Mouse (Mus musculus) right cerebral cortex, adult 18-20 months (tissue): ENCODE results near the gene Ubac2.

Source experiments
- DNase-seq: peaks from one replicate; pipeline ENCODE4 v3.0.0; 2022; ENCODE audit warnings: mixed read lengths

The Ubac2 gene

GRCm38 (mm10) chr14:121954608-121955007, 76.2 kb downstream of the Ubac2 start:
- DNase-seq, result no peak

- no peak for DNase-seq
Observed at GRCm38 (mm10) chr14:121955176-121955795, 76.9 kb downstream of the Ubac2 start.

GRCm38 (mm10) chr14:121956291-121956690, 77.9 kb downstream of the Ubac2 start:
- no peak for DNase-seq

- DNase-seq, result no peak
Observed at GRCm38 (mm10) chr14:121957176-121957871, 78.9 kb downstream of the Ubac2 start.

DNA sequence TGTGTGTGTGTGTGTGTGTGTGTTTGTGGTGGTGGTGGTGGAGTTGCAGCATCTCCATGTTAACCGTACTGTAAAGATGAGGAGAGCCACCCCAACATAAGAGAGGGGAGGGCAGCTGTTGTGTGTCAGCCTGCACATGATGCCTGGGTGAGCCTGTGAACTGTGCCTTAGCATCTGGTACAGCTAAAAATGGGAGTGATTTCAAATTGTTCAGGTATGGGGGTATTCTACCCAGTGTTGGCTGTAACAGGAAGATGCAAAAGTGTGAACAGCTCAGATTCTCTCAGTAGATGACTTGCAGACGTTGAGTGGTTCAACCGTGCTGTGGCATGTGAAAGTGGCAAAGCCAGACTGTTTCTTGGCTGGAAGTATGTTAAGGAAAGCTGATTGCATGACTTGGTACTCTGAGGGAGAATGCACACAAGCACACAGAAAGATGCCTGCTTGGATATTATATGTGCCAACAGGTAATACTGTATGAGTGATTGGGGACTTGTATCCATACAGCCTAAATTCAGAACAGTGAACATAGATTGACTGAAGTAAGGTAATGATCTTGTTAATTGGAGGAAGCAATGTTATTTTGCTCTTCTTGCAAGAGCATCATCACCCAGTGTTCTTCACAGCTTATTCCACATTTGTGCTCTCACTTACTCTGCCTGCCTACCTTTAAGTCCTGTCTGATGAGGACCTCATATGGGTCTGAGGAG, 79.8 kb downstream of the Ubac2 start:
- no peak for DNase-seq

DNA sequence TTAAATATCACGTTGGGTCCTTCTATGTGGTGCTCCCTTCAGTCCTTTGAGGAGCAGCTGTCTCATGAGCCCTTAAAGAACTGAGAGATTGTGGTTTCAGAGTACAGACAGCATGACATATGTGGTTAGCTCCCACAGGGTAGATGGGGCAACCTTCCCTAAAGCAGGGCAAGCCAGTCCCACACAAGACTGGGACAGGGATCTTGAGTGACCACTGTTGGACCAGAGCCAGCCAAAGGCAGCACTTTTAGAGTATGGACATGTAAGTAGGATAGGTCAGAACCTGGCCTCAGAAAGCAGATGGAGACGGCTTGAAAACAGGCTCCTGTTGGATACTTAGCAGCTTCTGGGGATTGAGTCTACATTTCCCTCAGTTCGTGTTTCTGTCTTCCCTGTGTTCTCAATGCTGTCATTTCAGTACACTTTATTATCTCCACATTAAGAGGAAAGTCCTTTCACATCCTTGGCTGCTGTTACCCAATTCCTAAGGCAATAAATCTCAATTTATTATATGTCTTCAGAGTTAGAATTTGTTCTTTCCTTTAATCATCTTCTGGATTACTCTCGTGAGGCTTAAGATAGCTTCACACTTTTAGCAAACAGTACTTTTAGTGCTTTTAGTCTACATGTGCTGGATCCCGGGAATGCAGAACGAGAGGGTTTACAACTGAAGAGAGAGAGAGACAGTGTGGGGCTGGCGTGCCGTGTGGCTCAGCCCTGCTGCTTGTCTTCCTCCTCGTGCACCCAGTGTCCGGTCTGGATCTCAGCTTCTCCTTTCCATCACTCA, 80.5 kb downstream of the Ubac2 start:
- DNase-seq, result no peak

DNA sequence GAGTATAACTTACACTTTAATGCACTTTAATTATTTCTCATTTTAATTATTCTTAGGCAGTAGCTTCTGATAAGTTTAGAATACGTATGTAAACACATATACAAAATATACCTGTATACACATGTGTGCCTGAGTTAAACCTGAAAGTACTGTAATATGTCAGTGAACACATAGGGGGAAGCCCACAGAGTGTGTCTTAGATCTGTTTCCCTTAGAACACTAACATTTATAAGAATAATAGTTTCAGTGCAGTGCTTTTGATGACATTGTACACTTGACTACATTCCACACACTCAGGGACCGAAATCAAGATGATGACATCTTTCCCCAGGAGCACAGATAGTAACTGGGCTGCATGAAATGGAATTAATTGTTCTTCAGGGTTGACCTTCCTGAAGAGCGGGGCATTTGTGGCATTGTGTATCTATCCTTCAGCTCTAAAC, 81.1 kb downstream of the Ubac2 start:
- no peak for DNase-seq

- DNase-seq, result no peak
Observed at GRCm38 (mm10) chr14:121960031-121960430, 81.6 kb downstream of the Ubac2 start.

DNA sequence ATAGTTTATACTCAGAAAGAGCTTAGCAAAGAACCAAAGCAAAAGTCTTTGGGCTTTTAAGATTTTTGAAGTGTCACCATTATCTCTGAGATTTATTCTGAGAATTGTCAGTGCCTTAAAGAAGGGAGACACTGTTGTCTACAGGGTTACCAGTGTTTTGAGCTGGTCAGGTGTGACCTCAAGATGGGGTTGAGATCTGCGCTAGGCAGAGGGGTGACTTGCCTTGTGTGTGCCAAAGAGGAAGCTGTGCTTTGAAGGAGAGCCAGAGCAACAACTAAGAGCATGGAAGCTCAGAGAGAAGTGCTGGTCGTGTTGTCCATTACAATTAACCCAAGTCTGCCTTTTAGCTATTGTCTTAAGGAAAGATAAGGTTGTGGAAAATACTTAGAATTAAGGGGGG, 82.1 kb downstream of the Ubac2 start:
- no peak for DNase-seq

- DNase-seq, result no peak
Observed at GRCm38 (mm10) chr14:121960997-121961396, 82.6 kb downstream of the Ubac2 start.

GRCm38 (mm10) chr14:121961496-121962127, 83.2 kb downstream of the Ubac2 start:
- no peak for DNase-seq

DNA sequence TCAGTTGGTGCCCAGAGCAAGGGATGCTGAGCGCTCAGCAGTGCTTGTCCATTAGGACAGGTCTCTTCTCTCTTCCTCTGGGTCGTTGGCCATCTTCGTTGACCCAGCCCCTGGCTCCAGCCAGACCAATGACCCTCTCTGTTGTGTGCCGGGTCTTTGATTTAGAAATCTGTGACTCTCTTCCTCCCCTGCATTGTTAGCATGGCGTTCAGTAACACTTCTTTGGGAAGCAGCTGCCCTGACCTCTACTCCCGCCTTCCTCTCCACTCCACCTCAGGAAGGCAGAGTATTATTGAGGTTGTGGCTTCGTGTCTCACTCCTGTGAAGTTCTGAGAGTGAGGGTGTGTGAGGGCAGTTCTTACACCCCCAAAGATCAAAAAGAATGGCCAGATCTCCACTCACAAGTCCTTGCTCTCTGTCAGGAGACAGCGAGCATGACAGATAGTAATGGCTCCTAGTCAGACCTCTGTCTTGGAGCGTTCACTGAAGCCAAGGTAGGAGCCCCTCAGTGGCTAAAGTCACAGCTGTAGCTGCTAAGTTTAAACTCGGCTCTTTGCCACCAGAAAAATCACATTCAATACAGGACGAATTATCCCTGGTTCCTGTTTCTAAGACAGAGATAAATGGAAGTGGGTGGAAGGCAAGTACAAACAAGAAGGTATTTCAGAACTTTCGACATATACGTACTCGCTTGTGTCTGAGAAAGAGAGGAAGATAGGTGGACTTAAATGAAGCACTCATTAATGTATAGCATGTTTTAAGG, 83.9 kb downstream of the Ubac2 start:
- no peak for DNase-seq

DNA sequence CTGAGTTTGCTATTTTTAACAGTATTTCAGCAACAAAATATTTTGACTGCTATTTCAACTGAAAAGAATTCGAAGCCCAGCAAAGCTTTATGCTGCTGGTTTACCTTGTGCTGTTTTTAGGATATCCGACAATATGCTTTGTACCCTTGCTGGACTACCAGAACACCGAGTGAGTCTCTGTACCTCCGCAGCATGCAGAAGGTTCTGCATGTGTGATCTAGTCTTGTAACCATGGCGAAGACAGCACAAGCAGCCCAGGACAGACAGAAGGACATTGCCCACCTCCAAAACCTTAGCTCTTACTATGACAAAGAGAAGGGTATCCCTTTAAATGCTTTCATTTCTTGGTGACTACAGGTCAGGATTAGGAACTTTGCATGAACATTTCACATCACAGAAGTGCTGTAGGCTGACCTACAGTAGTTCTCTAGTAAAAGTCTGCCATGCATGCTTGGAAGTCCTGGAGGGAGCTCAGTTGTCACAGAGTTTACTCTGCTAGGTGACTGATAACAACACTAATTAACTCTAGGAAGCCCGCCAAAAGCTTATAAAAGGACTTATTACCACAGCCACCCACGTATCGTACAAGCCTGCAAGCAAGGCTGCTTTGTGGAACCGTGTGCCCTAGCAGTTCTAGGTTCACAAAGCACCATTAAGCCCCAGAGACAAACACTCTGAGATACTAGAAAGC, 85.0 kb downstream of the Ubac2 start:
- no peak for DNase-seq

GRCm38 (mm10) chr14:121963942-121964335, 85.5 kb downstream of the Ubac2 start:
- DNase-seq, result no peak

GRCm38 (mm10) chr14:121964990-121965389, 86.6 kb downstream of the Ubac2 start, which contains the start of gene Gpr183:
Gene Gpr183 (minus strand): TSS chr14:121965195.
- DNase-seq, result no peak

DNA sequence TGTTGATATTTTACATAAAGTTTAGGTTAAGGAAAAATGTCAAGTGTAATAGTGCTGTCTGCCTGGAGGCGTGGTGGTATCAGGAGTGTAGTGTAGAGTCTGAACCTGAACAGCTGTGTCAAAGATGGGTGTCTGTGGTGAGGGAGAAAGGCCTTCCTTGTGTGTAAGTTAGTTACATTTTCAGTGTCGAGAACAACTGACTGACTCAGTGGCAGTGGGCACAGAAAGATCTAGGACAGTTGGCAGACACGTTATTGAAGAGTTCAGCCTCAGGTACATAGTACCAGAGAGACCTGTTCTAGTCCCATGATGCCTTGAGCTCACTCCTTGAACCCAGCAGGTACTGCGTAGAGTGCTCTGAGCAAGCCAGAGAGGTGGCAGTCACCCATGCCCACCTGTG, 87.0 kb downstream of the Ubac2 start:
- DNase-seq, result no peak

GRCm38 (mm10) chr14:121967095-121967494, 88.7 kb downstream of the Ubac2 start:
- no peak for DNase-seq

GRCm38 (mm10) chr14:121970402-121970801, 92.0 kb downstream of the Ubac2 start:
- no peak for DNase-seq

GRCm38 (mm10) chr14:121973114-121973513, 94.7 kb downstream of the Ubac2 start:
- no peak for DNase-seq

- DNase-seq, result no peak
Observed at GRCm38 (mm10) chr14:121981531-121981930, 103.1 kb downstream of the Ubac2 start.
